Mouse (Mus musculus) limb, embryonic 14.5 days (tissue): ENCODE results near the gene Emid1. TPM values are rescaled to one million over a fixed set of nuclear protein-coding genes. Genes with fewer than 3 reads are reported as not detected.

ENCODE experiments used
- ATAC-seq: fragments of 200-750 bp; cut with Nextera tagmentation; 2 replicates; pipeline ENCODE4 v1.8.0; 2017; ENCODE audit warnings: low read depth, moderate number of reproducible peaks, moderate TSS enrichment; ENCODE audit not compliant: low FRiP score
- DNase-seq: peaks from one replicate; pipeline ENCODE4 v3.0.0-alpha.2; 2015; ENCODE audit warnings: low spot score
- H3K27ac ChIP-seq: fragments of 300-500 bp; sonication (generic); replicated peaks from 2 replicates; pipeline ENCODE4 v1.5.1; 2014; ENCODE audit warnings: low read depth, mild to moderate bottlenecking, low read length, moderate library complexity, mixed read lengths
- H3K27me3 ChIP-seq: fragments of 300-500 bp; sonication (generic); 2 replicates; pipeline ENCODE4 v1.6.1; 2014; ENCODE audit warnings: low read length, mixed read lengths; ENCODE audit not compliant: control insufficient read depth, insufficient read depth
- H3K36me3 ChIP-seq: fragments of 300-500 bp; sonication (generic); 2 replicates; pipeline ENCODE4 v1.6.1; 2014; ENCODE audit warnings: mild to moderate bottlenecking, low read length, moderate library complexity, mixed read lengths; ENCODE audit not compliant: control insufficient read depth, insufficient read depth
- H3K4me1 ChIP-seq: fragments of 300-500 bp; sonication (generic); 2 replicates; pipeline ENCODE4 v1.6.1; 2014; ENCODE audit warnings: antibody characterized with exemption, low read length, mixed read lengths; ENCODE audit not compliant: control insufficient read depth, insufficient read depth
- H3K4me2 ChIP-seq: fragments of 300-500 bp; sonication (generic); replicated peaks from 2 replicates; pipeline ENCODE4 v1.6.1; 2014; ENCODE audit warnings: low read depth, mild to moderate bottlenecking, low read length, moderate library complexity; ENCODE audit not compliant: severe bottlenecking
- H3K4me3 ChIP-seq: fragments of 300-500 bp; sonication (generic); replicated peaks from 2 replicates; pipeline ENCODE4 v1.5.1; 2014; ENCODE audit warnings: low read length
- H3K9ac ChIP-seq: fragments of 300-500 bp; sonication (generic); 2 replicates; pipeline ENCODE4 v1.6.1; 2014; ENCODE audit warnings: mild to moderate bottlenecking, low read depth, low read length, moderate library complexity; ENCODE audit not compliant: severe bottlenecking
- H3K9me3 ChIP-seq: fragments of 300-500 bp; sonication (generic); 2 replicates; pipeline ENCODE4 v1.6.1; 2016; ENCODE audit warnings: low read length; ENCODE audit not compliant: control insufficient read depth
- POLR2A ChIP-seq: fragments of 200-500 bp; IDR thresholded peaks from 2 replicates; pipeline ENCODE4 v1.8.0; 2012; ENCODE audit warnings: inconsistent platforms, mild to moderate bottlenecking, moderate library complexity, borderline replicate concordance; ENCODE audit not compliant: insufficient read depth, insufficient read length; ENCODE audit errors: extremely low read depth
- WGBS: fragments of 180-500 bp; shearing (Covaris S2); extraction: QIAGEN DNeasy Blood & Tissue Kit; methylation state at CpG from one replicate; pipeline ENCODE4 v1.1.7; 2014; 5-methylcytosine and 5-hydroxymethylcytosine counted together
- polyA plus RNA-seq, 2 experiments: library from polyadenylated mRNA; depleted of rRNA in 1 of 2; stranded (reverse) in 1 of 2; unstranded in 1 of 2; fragments of >200 nt; fragmentation: Nextera tagmentation in 1 of 2; extraction: Ambion mirVana in 1 of 2; gene quantifications; 2 replicates each; pipeline versions ENCODE4 v1.2.1 to v1.2.3; 2012 to 2014

Emid1 gene
- polyA plus RNA-seq, 2 experiments = 25.3 to 32.2 TPM

- no peak for TF ChIP-seq POLR2A
- H3K4me1 ChIP-seq = peaks cover 51% of the 10 kb centered on the region
- peaks cover 21% of the 10 kb centered on the region for H3K36me3 ChIP-seq
- no peak overlapping the region for H3K27ac ChIP-seq
- ATAC-seq = no peak
- DNase-seq = no peak
- H3K9me3 ChIP-seq = no peaks in the 10 kb centered on the region
- peaks cover 76% of the 10 kb centered on the region for H3K27me3 ChIP-seq
- H3K4me3 ChIP-seq = peak overlapping the region; percentile 36
- peak overlapping the region; percentile 73 for H3K4me2 ChIP-seq
- WGBS = 58% methylated on average over 24 of the region's 28 CpGs
- peak overlapping the region; percentile 48 for H3K9ac ChIP-seq
Observed at GRCm38 (mm10) chr11:5060756-5061412, 91.2 kb downstream of the Emid1 start.

- no peak overlapping the region for H3K27ac ChIP-seq
- peaks cover 83% of the 10 kb centered on the region for H3K27me3 ChIP-seq
- no peak overlapping the region for H3K4me2 ChIP-seq
- H3K4me1 ChIP-seq = peaks cover 50% of the 10 kb centered on the region
- no peak for TF ChIP-seq POLR2A
- 12% methylated on average over 27 of the region's 27 CpGs for WGBS
- ATAC-seq = no peak
- H3K9ac ChIP-seq = no peak overlapping the region
- no peaks in the 10 kb centered on the region for H3K9me3 ChIP-seq
- peak overlapping the region; percentile 5; the same call in 1 of the 2 replicates for H3K4me3 ChIP-seq
- no peak for DNase-seq
- peaks cover 21% of the 10 kb centered on the region for H3K36me3 ChIP-seq
Observed at GRCm38 (mm10) chr11:5059704-5060156, 92.3 kb downstream of the Emid1 start.

GRCm38 (mm10) chr11:5059230-5059629, 92.8 kb downstream of the Emid1 start:
- DNase-seq (no peak), ATAC-seq (no peak)
- peaks cover 21% of the 10 kb centered on the region for H3K36me3 ChIP-seq
- no peak overlapping the region for H3K9ac ChIP-seq
- H3K27ac ChIP-seq = no peak overlapping the region
- H3K27me3 ChIP-seq = peaks cover 83% of the 10 kb centered on the region
- peaks cover 45% of the 10 kb centered on the region for H3K4me1 ChIP-seq
- WGBS = 11% methylated on average over 14 of the region's 14 CpGs
- TF ChIP-seq POLR2A = no peak
- peak overlapping the region; percentile 94; the same call in 1 of the 2 replicates for H3K4me2 ChIP-seq
- H3K4me3 ChIP-seq = peak overlapping the region; percentile 53
- H3K9me3 ChIP-seq = no peaks in the 10 kb centered on the region

- H3K9ac ChIP-seq = no peak overlapping the region
- DNase-seq (no peak), ATAC-seq (no peak)
- no peaks in the 10 kb centered on the region for H3K9me3 ChIP-seq
- H3K4me3 ChIP-seq = peak overlapping the region; percentile 53
- H3K27me3 ChIP-seq = peaks cover 82% of the 10 kb centered on the region
- peaks cover 41% of the 10 kb centered on the region for H3K4me1 ChIP-seq
- peaks cover 21% of the 10 kb centered on the region for H3K36me3 ChIP-seq
- peak overlapping the region; percentile 94; the same call in 1 of the 2 replicates for H3K4me2 ChIP-seq
- no peak overlapping the region for H3K27ac ChIP-seq
- WGBS = 35% methylated on average over 9 of the region's 9 CpGs
- TF ChIP-seq POLR2A = no peak
Observed at GRCm38 (mm10) chr11:5058783-5059182, 93.3 kb downstream of the Emid1 start.

GRCm38 (mm10) chr11:5057856-5058641, 94.0 kb downstream of the Emid1 start, which contains the start of gene Rasl10a:
Gene Rasl10a (plus strand): TSS chr11:5058128.
- TF ChIP-seq POLR2A = no peak
- Histone ChIP-seq H3K4me2 (peak within 1 kb of the TSS; percentile 94), H3K36me3 (peaks cover 13% of the 10 kb centered on the region), H3K27ac (no peak within 1 kb of the TSS), H3K9me3 (no peaks in the 10 kb centered on the region), H3K27me3 (peaks cover 74% of the 10 kb centered on the region), H3K4me3 (peak within 1 kb of the TSS; percentile 53), H3K4me1 (peaks cover 39% of the 10 kb centered on the region), H3K9ac (peak within 1 kb of the TSS; percentile 56)
- DNase-seq (no peak), ATAC-seq (0 out of 2 replicates have a peak, but pooled peaks have one; percentile 8)
- 4% methylated on average over 55 of the region's 77 CpGs for WGBS
